Mouse (Mus musculus): ENCODE data around the gene 4933427D14Rik. TPM values are rescaled to one million over a fixed set of nuclear protein-coding genes. Genes with fewer than 3 reads are reported as not detected.

Gene 4933427D14Rik
- total and polyA plus RNA-seq, 3 experiments = 14.5 to 19.6 TPM; not detected in 1

- TF ChIP-seq TCF12 (IDR thresholded peaks at IDR 0.05; ENCODE audit: low read depth, low read length) = no peak
- TF ChIP-seq TBP (IDR thresholded peaks at IDR 0.05; ENCODE audit: low read depth, low read length) = no peak
- TF ChIP-seq MAFK (IDR thresholded peaks at IDR 0.05; ENCODE audit: borderline replicate concordance, low read depth, low read length) = no peak
- no peak for TF ChIP-seq RCOR1 (IDR thresholded peaks at IDR 0.05; ENCODE audit: low read depth, low read length)
- no peak for TF ChIP-seq USF1 (IDR thresholded peaks at IDR 0.05; ENCODE audit: low read depth, low read length)
- TF ChIP-seq RAD21 (IDR thresholded peaks at IDR 0.05; ENCODE audit: low read depth, low read length) = no peak
- Histone ChIP-seq H3K9ac (ENCODE audit: control insufficient read depth, low read depth, low read length, poor library complexity, severe bottlenecking) (no peak overlapping the region), H3K36me3 (ENCODE audit: control insufficient read depth in 1 of 2, insufficient read depth in 2 of 2, low read length in 2 of 2) (no peaks in the 10 kb centered on the region), H3K4me1 (ENCODE audit: control insufficient read depth in 1 of 2, insufficient read depth in 2 of 2, low read length in 2 of 2) (no peaks in the 10 kb centered on the region), H3K4me3 (ENCODE audit: control insufficient read depth in 1 of 2, insufficient read depth in 1 of 2, low read depth in 2 of 2, low read length in 2 of 2) (no peak overlapping the region), H3K27me3 (ENCODE audit: control insufficient read depth in 1 of 2, insufficient read depth in 2 of 2, low read length in 2 of 2) (no peaks in the 10 kb centered on the region), H3K27ac (ENCODE audit: control insufficient read depth, low read depth, low read length) (no peak overlapping the region), H3K9me3 (replicated peaks; ENCODE audit: insufficient read depth, low read length) (no peaks in the 10 kb centered on the region), H3K79me2 (ENCODE audit: control insufficient read depth, insufficient read depth, low read length, poor library complexity) (no peaks in the 10 kb centered on the region)
- no peak for DNase-seq (ENCODE audit: low read depth, low spot score)
Measured at GRCm38 (mm10) chr11:72132266-72132665, 75.0 kb downstream of the 4933427D14Rik start.

DNA sequence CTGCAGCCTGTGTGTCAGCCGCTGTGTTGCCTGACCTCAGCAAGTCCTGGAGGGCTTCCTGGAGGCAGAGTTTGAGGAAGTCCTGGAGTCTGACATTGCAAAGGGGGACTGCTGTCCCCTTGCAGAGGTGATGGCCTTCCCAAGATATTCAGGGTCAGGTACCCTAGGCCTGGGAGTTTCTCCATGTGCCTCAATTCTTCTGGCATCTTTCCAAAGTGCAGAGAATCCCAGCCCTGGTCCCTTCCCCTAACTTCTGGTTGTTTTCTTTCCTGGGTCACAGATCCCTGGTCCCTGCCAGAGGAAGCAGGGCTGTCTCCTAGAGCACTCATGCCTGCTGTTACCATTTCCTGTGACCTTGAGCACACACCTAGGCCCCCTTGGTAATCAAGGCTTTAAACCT lies 75.6 kb downstream of the 4933427D14Rik start:
- Histone ChIP-seq H3K27me3 (ENCODE audit: control insufficient read depth in 1 of 2, insufficient read depth in 2 of 2, low read length in 2 of 2) (no peaks in the 10 kb centered on the region), H3K4me3 (ENCODE audit: control insufficient read depth in 1 of 2, insufficient read depth in 1 of 2, low read depth in 2 of 2, low read length in 2 of 2) (no peak overlapping the region), H3K4me1 (ENCODE audit: control insufficient read depth in 1 of 2, insufficient read depth in 2 of 2, low read length in 2 of 2) (no peaks in the 10 kb centered on the region), H3K9me3 (replicated peaks; ENCODE audit: insufficient read depth, low read length) (no peaks in the 10 kb centered on the region), H3K36me3 (ENCODE audit: control insufficient read depth in 1 of 2, insufficient read depth in 2 of 2, low read length in 2 of 2) (no peaks in the 10 kb centered on the region), H3K79me2 (ENCODE audit: control insufficient read depth, insufficient read depth, low read length, poor library complexity) (no peaks in the 10 kb centered on the region), H3K9ac (ENCODE audit: control insufficient read depth, low read depth, low read length, poor library complexity, severe bottlenecking) (no peak overlapping the region), H3K27ac (ENCODE audit: control insufficient read depth, low read depth, low read length) (no peak overlapping the region)
- no peak for TF ChIP-seq USF1 (IDR thresholded peaks at IDR 0.05; ENCODE audit: low read depth, low read length)
- TF ChIP-seq JUND (IDR thresholded peaks at IDR 0.05; ENCODE audit: low read depth, low read length) = no peak
- no peak for TF ChIP-seq USF2 (IDR thresholded peaks at IDR 0.05; ENCODE audit: borderline replicate concordance in 1 of 2, insufficient read depth in 1 of 2, low read depth in 1 of 2, low read length in 2 of 2)
- TF ChIP-seq NRF1 (IDR thresholded peaks at IDR 0.05; ENCODE audit: insufficient read depth, low read depth, low read length, poor library complexity, severe bottlenecking) = no peak
- no peak for TF ChIP-seq GABPA (IDR thresholded peaks at IDR 0.05; ENCODE audit: low read depth, low read length)
- no peak for TF ChIP-seq TCF12 (IDR thresholded peaks at IDR 0.05; ENCODE audit: low read depth, low read length)
- no peak for TF ChIP-seq CTCF (IDR thresholded peaks at IDR 0.05 in 2 of 3, conservative IDR thresholded peaks at IDR 0.05 in 1 of 3; ENCODE audit: control insufficient read depth in 1 of 3, insufficient read depth in 1 of 3, low read depth in 2 of 3, low read length in 3 of 3, poor library complexity in 1 of 3, severe bottlenecking in 1 of 3)
- no peak for TF ChIP-seq CHD1 (IDR thresholded peaks at IDR 0.05; ENCODE audit: low read depth, low read length)
- no peak for TF ChIP-seq ELF1 (IDR thresholded peaks at IDR 0.05; ENCODE audit: low read depth, low read length)
- TF ChIP-seq ZMIZ1 (IDR thresholded peaks at IDR 0.05; ENCODE audit: low read depth, low read length) = no peak
- TF ChIP-seq SMC3 (IDR thresholded peaks at IDR 0.05; ENCODE audit: low read depth, low read length) = no peak
- TF ChIP-seq TBP (IDR thresholded peaks at IDR 0.05; ENCODE audit: low read depth, low read length) = no peak
- no peak for TF ChIP-seq RAD21 (IDR thresholded peaks at IDR 0.05; ENCODE audit: low read depth, low read length)
- TF ChIP-seq KAT2A (conservative IDR thresholded peaks at IDR 0.05; ENCODE audit: low read depth, low read length) = no peak
- no peak for TF ChIP-seq MAX (IDR thresholded peaks at IDR 0.05; ENCODE audit: low read length)
- no peak for DNase-seq (ENCODE audit: low read depth, low spot score)

All from MEL (cell line).